Mouse (Mus musculus) midbrain, embryonic 15.5 days (tissue): ENCODE data around the gene Neurod1. TPM values are rescaled to one million over a fixed set of nuclear protein-coding genes. Genes with fewer than 3 reads are reported as not detected.
A peak's percentile ranks its signal among the peaks of the same experiment; 100 is the strongest.

ENCODE experiments used
- ATAC-seq: fragments of 200-750 bp; cut with Nextera tagmentation; replicated peaks from 2 replicates; pipeline ENCODE4 v1.8.0; 2017; ENCODE audit warnings: moderate TSS enrichment
- H3K27ac ChIP-seq: fragments of 300-500 bp; sonication (generic); 2 replicates; pipeline ENCODE4 v1.5.1; 2015; ENCODE audit warnings: mild to moderate bottlenecking, inconsistent platforms
- H3K27me3 ChIP-seq: fragments of 300-500 bp; sonication (generic); replicated peaks from 2 replicates; pipeline ENCODE4 v1.6.1; 2015; ENCODE audit warnings: inconsistent platforms
- H3K36me3 ChIP-seq: fragments of 300-500 bp; sonication (generic); replicated peaks from 2 replicates; pipeline ENCODE4 v1.6.1; 2015; ENCODE audit warnings: inconsistent platforms
- H3K4me1 ChIP-seq: fragments of 300-500 bp; sonication (generic); 2 replicates; pipeline ENCODE4 v1.6.1; 2015; ENCODE audit warnings: inconsistent platforms
- H3K4me2 ChIP-seq: fragments of 300-500 bp; sonication (generic); 2 replicates; pipeline ENCODE4 v1.6.1; 2015; ENCODE audit warnings: inconsistent platforms, mild to moderate bottlenecking, moderate library complexity
- H3K4me3 ChIP-seq: fragments of 300-500 bp; sonication (generic); 2 replicates; pipeline ENCODE4 v1.5.1; 2015; ENCODE audit warnings: mild to moderate bottlenecking, inconsistent platforms
- H3K9ac ChIP-seq: fragments of 300-500 bp; sonication (generic); 2 replicates; pipeline ENCODE4 v1.6.1; 2015; ENCODE audit warnings: mild to moderate bottlenecking, inconsistent platforms
- H3K9me3 ChIP-seq: fragments of 300-500 bp; sonication (generic); 2 replicates; pipeline ENCODE4 v1.6.1; 2016; ENCODE audit warnings: inconsistent platforms
- WGBS: fragments of 180-500 bp; shearing (Covaris S2); methylation state at CpG from one replicate; pipeline ENCODE4 v1.1.7; 2015; ENCODE audit warnings: mixed read lengths; 5-methylcytosine and 5-hydroxymethylcytosine counted together
- polyA plus RNA-seq: library from polyadenylated mRNA; unstranded; fragments of >200 nt; fragmentation: Nextera tagmentation; extraction: Ambion mirVana; gene quantifications from 2 replicates; pipeline ENCODE4 v1.2.1, GENCODE M21; 2015

Neurod1 gene
- 21.0 and 21.4 TPM in 2 replicates for polyA plus RNA-seq

- peak; percentile 90 for ATAC-seq
- Histone ChIP-seq H3K9ac (peak within 1 kb of the TSS; percentile 28; the same call in 1 of the 2 replicates), H3K36me3 (no peaks in the 10 kb centered on the region), H3K4me3 (peak within 1 kb of the TSS; percentile 44), H3K27me3 (peaks cover 18% of the 10 kb centered on the region), H3K4me2 (peak within 1 kb of the TSS; percentile 63), H3K27ac (no peak within 1 kb of the TSS; the same call in 1 of the 2 replicates), H3K9me3 (no peaks in the 10 kb centered on the region), H3K4me1 (peaks cover 32% of the 10 kb centered on the region)
- 1% methylated on average over 42 of the region's 42 CpGs for WGBS
These were observed at the start of gene Neurod1, which contains the start of gene Cerkl for GRCm38 (mm10) chr2:79456575-79457349. TSS of gene Neurod1 (minus strand) at chr2:79456751. TSS of gene Cerkl (minus strand) at chr2:79456785.

- peak; percentile 88 for ATAC-seq
- Histone ChIP-seq H3K27ac (no peak overlapping the region), H3K4me3 (no peak overlapping the region), H3K36me3 (no peaks in the 10 kb centered on the region), H3K4me2 (no peak overlapping the region), H3K9ac (no peak overlapping the region), H3K27me3 (peaks cover 5% of the 10 kb centered on the region; the same call in 1 of the 2 replicates), H3K4me1 (no peaks in the 10 kb centered on the region), H3K9me3 (no peaks in the 10 kb centered on the region)
- 22% methylated on average over 10 of the region's 10 CpGs for WGBS
These were observed 42.6 kb upstream of the Neurod1 start for GRCm38 (mm10) chr2:79498990-79499755.

- no peak for ATAC-seq
- no peak overlapping the region for H3K9ac ChIP-seq
- no peaks in the 10 kb centered on the region for H3K4me1 ChIP-seq
- no peaks in the 10 kb centered on the region for H3K27me3 ChIP-seq
- no peak overlapping the region for H3K27ac ChIP-seq
- no peaks in the 10 kb centered on the region for H3K9me3 ChIP-seq
- H3K36me3 ChIP-seq, result no peaks in the 10 kb centered on the region
- 59% methylated on average over 3 of the region's 3 CpGs for WGBS
- no peak overlapping the region for H3K4me3 ChIP-seq
- H3K4me2 ChIP-seq, result no peak overlapping the region
These were observed 28.6 kb upstream of the Neurod1 start for GRCm38 (mm10) chr2:79485127-79485526.

- Histone ChIP-seq H3K27ac (no peak overlapping the region), H3K36me3 (no peaks in the 10 kb centered on the region), H3K27me3 (no peaks in the 10 kb centered on the region), H3K9me3 (no peaks in the 10 kb centered on the region), H3K4me3 (no peak overlapping the region), H3K9ac (no peak overlapping the region), H3K4me1 (no peaks in the 10 kb centered on the region), H3K4me2 (no peak overlapping the region)
- no peak for ATAC-seq
- 96% methylated on average over 2 of the region's 2 CpGs for WGBS
These were observed 26.0 kb upstream of the Neurod1 start for GRCm38 (mm10) chr2:79482511-79482910.

GRCm38 (mm10) chr2:79462411-79462810, 5.9 kb upstream of the Neurod1 start:
- ATAC-seq, result no peak
- Histone ChIP-seq H3K9me3 (no peaks in the 10 kb centered on the region), H3K36me3 (no peaks in the 10 kb centered on the region), H3K4me2 (no peak overlapping the region), H3K27ac (no peak overlapping the region), H3K4me1 (peaks cover 19% of the 10 kb centered on the region), H3K4me3 (no peak overlapping the region), H3K27me3 (peaks cover 21% of the 10 kb centered on the region), H3K9ac (no peak overlapping the region)
- WGBS, result 86% methylated on average over 4 of the region's 4 CpGs

- Histone ChIP-seq H3K9me3 (no peaks in the 10 kb centered on the region), H3K9ac (no peak overlapping the region), H3K36me3 (no peaks in the 10 kb centered on the region), H3K4me3 (no peak overlapping the region), H3K27me3 (peaks cover 24% of the 10 kb centered on the region), H3K27ac (no peak overlapping the region), H3K4me2 (no peak overlapping the region), H3K4me1 (peaks cover 19% of the 10 kb centered on the region)
- no peak for ATAC-seq
- WGBS, result 79% methylated on average over 2 of the region's 2 CpGs
These were observed 5.3 kb upstream of the Neurod1 start for GRCm38 (mm10) chr2:79461861-79462260.

GRCm38 (mm10) chr2:79460586-79460985, 4.0 kb upstream of the Neurod1 start:
- Histone ChIP-seq H3K4me1 (peaks cover 23% of the 10 kb centered on the region), H3K27ac (no peak overlapping the region), H3K27me3 (peaks cover 24% of the 10 kb centered on the region), H3K4me2 (no peak overlapping the region), H3K4me3 (no peak overlapping the region), H3K9me3 (no peaks in the 10 kb centered on the region), H3K9ac (no peak overlapping the region), H3K36me3 (no peaks in the 10 kb centered on the region)
- ATAC-seq, result no peak
- 17% methylated on average over 2 of the region's 2 CpGs for WGBS

GRCm38 (mm10) chr2:79460107-79460506, 3.6 kb upstream of the Neurod1 start:
- H3K9me3 ChIP-seq, result no peaks in the 10 kb centered on the region
- WGBS, result 4% methylated on average over 14 of the region's 14 CpGs
- no peaks in the 10 kb centered on the region for H3K36me3 ChIP-seq
- H3K9ac ChIP-seq, result peak overlapping the region; percentile 28; the same call in 1 of the 2 replicates
- ATAC-seq, result no peak
- peaks cover 24% of the 10 kb centered on the region for H3K27me3 ChIP-seq
- peak overlapping the region; percentile 67 for H3K27ac ChIP-seq
- H3K4me3 ChIP-seq, result peak overlapping the region; percentile 22
- peak overlapping the region; percentile 47 for H3K4me2 ChIP-seq
- H3K4me1 ChIP-seq, result peaks cover 23% of the 10 kb centered on the region

- WGBS, result 2% methylated on average over 44 of the region's 44 CpGs
- no peak; the same call in 1 of the 2 replicates for ATAC-seq
- Histone ChIP-seq H3K4me2 (peak overlapping the region; percentile 47), H3K9ac (peak overlapping the region; percentile 28; the same call in 1 of the 2 replicates), H3K4me3 (peak overlapping the region; percentile 22), H3K4me1 (peaks cover 26% of the 10 kb centered on the region), H3K27me3 (peaks cover 24% of the 10 kb centered on the region), H3K27ac (peak overlapping the region; percentile 67), H3K36me3 (no peaks in the 10 kb centered on the region), H3K9me3 (no peaks in the 10 kb centered on the region)
These were observed 2.8 kb upstream of the Neurod1 start for GRCm38 (mm10) chr2:79459061-79460045.

GRCm38 (mm10) chr2:79457932-79458331, 1.4 kb upstream of the Neurod1 start:
- no peaks in the 10 kb centered on the region for H3K36me3 ChIP-seq
- WGBS, result 28% methylated on average over 3 of the region's 3 CpGs
- ATAC-seq, result no peak
- no peaks in the 10 kb centered on the region for H3K9me3 ChIP-seq
- no peak overlapping the region for H3K4me3 ChIP-seq
- H3K4me1 ChIP-seq, result peaks cover 32% of the 10 kb centered on the region
- H3K27me3 ChIP-seq, result peaks cover 24% of the 10 kb centered on the region
- no peak overlapping the region for H3K27ac ChIP-seq
- H3K4me2 ChIP-seq, result no peak overlapping the region
- no peak overlapping the region for H3K9ac ChIP-seq

GRCm38 (mm10) chr2:79457434-79457833, 883 bp upstream of the Neurod1 start:
- no peak overlapping the region for H3K9ac ChIP-seq
- H3K9me3 ChIP-seq, result no peaks in the 10 kb centered on the region
- H3K4me3 ChIP-seq, result no peak overlapping the region
- peaks cover 22% of the 10 kb centered on the region for H3K27me3 ChIP-seq
- H3K4me2 ChIP-seq, result peak overlapping the region; percentile 63; the same call in 1 of the 2 replicates
- no peak overlapping the region for H3K27ac ChIP-seq
- WGBS, result 50% methylated on average over 3 of the region's 3 CpGs
- ATAC-seq, result no peak
- H3K4me1 ChIP-seq, result peaks cover 32% of the 10 kb centered on the region
- H3K36me3 ChIP-seq, result no peaks in the 10 kb centered on the region
